Mouse (Mus musculus) G1E (cell line): ENCODE measurements around the gene Ccr1l1.

Experiments used
- CTCF ChIP-seq: IDR thresholded peaks from 2 replicates; pipeline ENCODE4 v1.5.1; 2012; ENCODE audit warnings: low read depth, low read length, inconsistent platforms, mixed read lengths
- GATA1 ChIP-seq: IDR thresholded peaks from 2 replicates; pipeline ENCODE4 v1.6.1; 2012; ENCODE audit warnings: borderline replicate concordance, low read length, inconsistent platforms, mixed read lengths

GRCm38 (mm10) chr9:124021672-124022071, 43.5 kb upstream of the Ccr1l1 start, which contains the start of gene Ccr3:
- TF ChIP-seq CTCF, result no peak
- TF ChIP-seq GATA1, result no peak
